Mouse (Mus musculus): Measurements from ENCODE around the gene Tmem140.
A peak's percentile ranks its signal among the peaks of the same experiment; 100 is the strongest.

Gene Tmem140

GRCm38 (mm10) chr6:34862791-34863403, at the start of gene Tmem140:
Gene Tmem140, plus strand, starts transcription at chr6:34863146.
- DNase-seq (ENCODE audit: low spot score in 2 of 2) = peak in 1 of 2 experiments; percentile 62

GRCm38 (mm10) chr6:34824406-34824805, 38.5 kb upstream of the Tmem140 start:
- no peak for DNase-seq (ENCODE audit: low spot score in 2 of 2)

GRCm38 (mm10) chr6:34832352-34832751, 30.6 kb upstream of the Tmem140 start:
- DNase-seq (ENCODE audit: low spot score in 2 of 2) = no peak

- DNase-seq (ENCODE audit: low spot score in 2 of 2) = no peak
These were observed 1.3 kb upstream of the Tmem140 start for GRCm38 (mm10) chr6:34861546-34862053.

GRCm38 (mm10) chr6:34862381-34862780, 565 bp upstream of the Tmem140 start:
- DNase-seq (ENCODE audit: low spot score in 2 of 2) = no peak

GRCm38 (mm10) chr6:34863786-34864514, 1.0 kb downstream of the Tmem140 start:
- no peak for DNase-seq (ENCODE audit: low spot score in 2 of 2)

GRCm38 (mm10) chr6:34865213-34865612, 2.3 kb downstream of the Tmem140 start:
- no peak for DNase-seq (ENCODE audit: low spot score in 2 of 2)

- DNase-seq (ENCODE audit: low spot score in 2 of 2) = peak in 1 of 2 experiments; percentile 62
These were observed 3.0 kb downstream of the Tmem140 start for GRCm38 (mm10) chr6:34865711-34866593.

GRCm38 (mm10) chr6:34866786-34867185, 3.8 kb downstream of the Tmem140 start:
- DNase-seq (ENCODE audit: low spot score in 2 of 2) = no peak

- DNase-seq (ENCODE audit: low spot score in 2 of 2) = no peak
These were observed 4.5 kb downstream of the Tmem140 start for GRCm38 (mm10) chr6:34867301-34867994.

- no peak for DNase-seq (ENCODE audit: low spot score in 2 of 2)
These were observed 5.0 kb downstream of the Tmem140 start for GRCm38 (mm10) chr6:34867995-34868350.

- DNase-seq (ENCODE audit: low spot score in 2 of 2) = no peak
These were observed 5.7 kb downstream of the Tmem140 start for GRCm38 (mm10) chr6:34868507-34869217.

GRCm38 (mm10) chr6:34869225-34869915, 6.4 kb downstream of the Tmem140 start:
- DNase-seq (ENCODE audit: low spot score in 2 of 2) = no peak

GRCm38 (mm10) chr6:34870136-34870535, 7.2 kb downstream of the Tmem140 start:
- no peak for DNase-seq (ENCODE audit: low spot score in 2 of 2)

- no peak for DNase-seq (ENCODE audit: low spot score in 2 of 2)
These were observed 7.8 kb downstream of the Tmem140 start for GRCm38 (mm10) chr6:34870724-34871123.

GRCm38 (mm10) chr6:34871929-34872328, 9.0 kb downstream of the Tmem140 start:
- no peak for DNase-seq (ENCODE audit: low spot score in 2 of 2)

GRCm38 (mm10) chr6:34872871-34873270, 9.9 kb downstream of the Tmem140 start:
- DNase-seq (ENCODE audit: low spot score in 2 of 2) = no peak

GRCm38 (mm10) chr6:34874101-34874921, 11.4 kb downstream of the Tmem140 start:
- DNase-seq (ENCODE audit: low spot score in 2 of 2) = no peak

- no peak for DNase-seq (ENCODE audit: low spot score in 2 of 2)
These were observed 12.4 kb downstream of the Tmem140 start for GRCm38 (mm10) chr6:34875268-34875761.
